Mouse (Mus musculus) heart, adult 8-10 months (tissue): Measurements from ENCODE around the gene B230118H07Rik. TPM values are rescaled to one million over a fixed set of nuclear protein-coding genes. Genes with fewer than 3 reads are reported as not detected.

Experiments used
- DNase-seq: peaks from one replicate; pipeline ENCODE4 v3.0.0; 2022; ENCODE audit warnings: low spot score
- total RNA-seq, 4 experiments: library from RNA; stranded (reverse); gene quantifications; 2 replicates each; pipeline ENCODE4 v1.2.4; 2022

Gene B230118H07Rik
- total RNA-seq, 4 experiments from 2014 or later = 87.7 to 103 (median 92.8) TPM

DNA sequence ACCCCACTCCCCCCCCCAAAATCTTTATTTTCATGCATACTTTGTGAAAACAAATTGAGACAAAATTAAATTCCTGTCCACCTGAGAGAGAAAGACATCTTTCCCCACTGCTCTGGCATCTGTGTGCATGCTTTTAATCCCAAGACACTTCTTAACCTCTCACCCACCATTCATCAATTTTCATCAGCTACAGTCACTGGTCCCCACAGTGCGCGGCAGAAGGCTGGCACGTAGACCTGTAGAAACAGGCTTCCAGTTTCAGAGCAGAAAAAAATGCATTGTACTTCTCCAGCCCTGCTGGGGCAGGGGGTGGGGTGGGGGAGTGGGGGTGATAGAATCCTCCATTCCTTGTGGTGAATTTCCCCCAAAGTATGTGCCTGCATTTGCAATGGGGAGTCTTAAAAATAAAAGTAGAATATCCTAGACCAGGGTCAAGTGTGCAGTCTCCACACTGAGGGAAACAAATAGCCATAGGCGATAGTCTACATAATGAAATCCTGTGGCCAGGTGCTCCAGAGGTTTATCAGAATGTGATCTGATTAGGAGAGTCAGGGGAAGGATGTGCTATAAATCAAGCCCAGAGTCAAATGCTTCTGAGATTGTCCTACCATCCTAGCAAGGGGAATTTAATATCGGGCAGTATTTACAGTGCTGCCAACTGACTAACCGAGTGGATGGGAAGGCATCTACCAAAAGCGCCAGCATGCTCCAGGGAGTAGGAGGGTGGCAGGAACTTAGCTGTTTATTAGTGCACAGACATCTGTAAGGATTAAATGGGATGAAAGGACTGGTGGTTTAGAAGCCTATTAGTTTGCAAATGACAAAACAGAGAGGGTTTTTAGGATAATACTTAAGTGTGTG is 10.1 kb downstream of the B230118H07Rik start:
- DNase-seq = no peak

DNA sequence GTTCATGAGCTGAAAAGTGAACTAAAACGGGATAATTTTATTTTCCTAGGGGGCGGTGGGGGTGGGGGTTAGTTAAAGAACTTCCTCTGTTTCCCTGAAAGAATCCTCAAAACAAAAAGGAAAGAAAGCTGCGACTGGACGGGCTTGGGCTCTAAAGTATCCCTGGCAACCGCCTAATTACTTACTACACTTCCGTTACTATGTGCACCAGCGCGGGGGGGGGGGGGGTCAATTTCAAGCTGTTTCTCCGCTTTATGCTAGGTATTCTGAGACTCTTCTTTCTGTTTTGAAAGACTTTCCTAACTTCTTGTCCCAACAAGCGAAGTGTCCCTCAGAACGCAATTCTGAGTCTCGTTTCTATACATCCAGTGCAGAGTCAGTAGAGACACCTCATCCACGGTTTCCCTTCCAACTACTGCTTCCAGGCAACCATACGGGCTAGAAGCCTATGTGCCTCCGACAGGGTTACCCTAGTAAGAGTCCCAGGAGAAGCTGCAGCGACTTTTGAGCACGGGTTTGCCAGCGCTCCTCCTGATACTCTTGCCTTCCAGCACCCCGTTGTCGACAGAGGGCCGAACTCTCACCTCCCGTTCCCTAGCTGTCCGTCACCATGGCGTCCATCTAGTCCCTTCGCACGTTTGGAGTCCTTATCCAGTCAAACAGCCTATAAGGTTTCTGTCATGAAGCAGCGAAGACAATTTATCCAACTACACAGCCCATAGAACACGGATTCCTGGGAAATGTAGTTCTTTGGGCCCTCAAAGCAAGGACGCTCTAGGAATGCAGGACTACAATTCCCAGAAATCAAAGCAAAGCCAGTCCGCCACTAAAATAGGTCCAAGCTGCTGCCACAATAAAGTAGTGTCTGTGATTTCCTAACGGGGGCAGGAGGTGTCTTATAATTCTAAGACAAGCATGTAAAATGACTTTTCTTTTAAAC is 20.8 kb downstream of the B230118H07Rik start:
- DNase-seq = peak; percentile 97

DNA sequence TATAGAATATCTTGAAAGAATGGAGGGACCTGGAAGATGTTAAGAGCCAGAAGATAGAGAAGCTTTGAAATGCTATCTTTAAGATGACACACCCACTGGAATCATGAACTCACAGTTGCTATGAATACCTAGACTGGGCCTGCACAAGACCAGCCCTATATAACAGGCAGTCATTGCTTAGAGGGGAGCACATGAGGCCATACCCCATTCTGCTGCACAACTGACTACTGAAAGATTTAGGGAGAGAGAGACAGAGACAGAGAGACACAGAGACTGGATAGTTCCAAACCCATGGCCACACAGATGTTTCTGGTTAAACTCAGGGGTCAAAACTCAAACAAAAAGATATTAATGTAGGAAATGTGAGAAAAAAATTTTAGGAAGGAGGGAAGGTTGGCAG is 22.1 kb downstream of the B230118H07Rik start:
- DNase-seq = no peak

DNA sequence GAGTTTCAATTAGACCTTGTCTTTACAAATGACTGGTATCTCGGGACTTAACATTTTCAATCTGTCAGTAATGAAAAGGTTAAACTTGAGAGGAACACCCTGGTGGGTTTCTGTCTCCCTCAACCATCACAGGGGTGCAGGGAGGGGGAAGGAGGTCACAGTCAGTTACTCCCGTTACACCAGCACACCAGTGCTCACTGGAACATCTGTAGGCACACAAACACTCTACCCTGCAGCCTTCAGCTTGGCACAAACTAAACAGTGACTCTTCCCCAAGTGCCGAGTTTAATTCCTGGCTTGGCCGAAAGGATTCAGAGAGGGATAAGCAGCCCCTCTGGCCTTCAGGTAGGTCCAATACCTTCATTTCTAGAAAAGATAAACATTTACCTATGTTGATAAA is 24.8 kb downstream of the B230118H07Rik start, which contains the start of gene Rag2:
Gene Rag2, plus strand, starts transcription at position 193 of the 400 bp plus-strand sequence.
- DNase-seq = no peak

DNA sequence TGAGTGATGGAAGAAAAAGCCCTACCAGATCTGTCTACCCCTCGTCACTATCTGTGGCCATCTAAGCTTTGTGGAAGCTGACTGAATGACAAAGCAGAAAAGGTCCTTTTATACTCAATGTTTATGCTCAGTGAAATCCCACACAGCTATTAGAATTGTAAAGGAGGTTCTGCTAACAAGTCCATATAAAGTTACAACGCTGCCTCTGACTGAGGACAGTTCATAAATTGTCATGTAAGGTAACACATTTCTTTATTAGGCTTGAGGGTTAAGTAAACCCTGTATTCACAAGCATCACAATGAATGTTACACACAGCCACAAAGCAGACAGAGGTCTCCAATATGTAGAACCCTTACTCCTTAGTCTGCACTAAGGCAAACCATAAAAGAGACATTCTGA is 25.3 kb downstream of the B230118H07Rik start:
- DNase-seq = no peak

DNA sequence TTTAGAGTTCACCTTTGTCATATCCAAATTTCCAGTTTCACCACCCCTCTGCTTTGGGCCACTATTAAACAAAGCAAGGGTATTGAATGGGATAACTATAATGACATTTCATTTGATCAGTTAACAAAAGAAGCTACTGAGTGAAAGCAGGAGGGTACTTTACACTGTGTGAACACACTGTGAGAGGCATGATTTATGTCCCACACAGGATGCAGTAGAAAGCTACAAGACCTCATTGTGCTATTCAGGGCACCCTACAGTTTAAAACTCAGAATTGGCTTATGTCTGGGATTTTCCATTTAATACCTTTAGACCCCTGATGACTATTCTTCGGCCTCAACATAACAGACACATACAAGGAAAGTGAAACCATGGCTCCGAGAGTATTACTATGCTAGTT is 26.3 kb downstream of the B230118H07Rik start:
- DNase-seq = no peak

DNA sequence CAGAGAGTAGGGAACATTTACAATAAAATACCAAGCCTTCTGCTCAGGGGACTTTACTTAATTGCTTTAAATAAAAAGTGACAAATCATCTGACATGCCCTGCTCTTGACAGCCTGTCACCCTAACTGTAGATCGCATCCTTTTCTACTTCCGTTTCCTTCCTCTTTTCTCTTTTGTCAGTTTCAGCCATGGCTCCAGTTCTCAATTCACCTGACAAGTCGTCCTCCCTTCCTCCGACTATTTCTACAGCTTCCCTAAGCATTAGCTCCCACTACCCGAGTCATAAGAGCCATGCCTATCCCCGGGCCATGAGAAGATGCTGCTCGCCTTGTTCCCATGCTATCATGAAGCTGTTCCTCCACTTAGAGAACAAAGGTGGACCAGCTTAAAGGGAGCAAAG is 27.7 kb downstream of the B230118H07Rik start:
- no peak for DNase-seq

DNA sequence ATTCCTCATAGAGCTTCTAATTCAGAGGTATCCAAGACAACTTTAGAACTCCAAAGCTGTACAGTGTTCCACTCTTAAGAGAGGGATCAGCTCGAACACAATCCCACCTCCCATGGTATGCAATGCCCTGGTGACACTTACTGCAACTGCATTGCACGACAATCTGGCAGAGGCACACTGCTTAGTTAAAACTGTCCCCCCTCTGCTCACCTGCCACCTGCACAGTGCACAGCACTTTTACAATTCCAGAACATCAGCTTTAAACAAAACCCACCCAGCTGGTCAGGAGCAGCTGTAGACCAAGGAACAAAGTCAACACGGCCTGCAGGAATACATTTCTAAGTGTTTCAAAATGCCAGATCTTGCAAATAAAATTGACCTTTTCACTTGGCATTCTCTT is 28.4 kb downstream of the B230118H07Rik start:
- no peak for DNase-seq

DNA sequence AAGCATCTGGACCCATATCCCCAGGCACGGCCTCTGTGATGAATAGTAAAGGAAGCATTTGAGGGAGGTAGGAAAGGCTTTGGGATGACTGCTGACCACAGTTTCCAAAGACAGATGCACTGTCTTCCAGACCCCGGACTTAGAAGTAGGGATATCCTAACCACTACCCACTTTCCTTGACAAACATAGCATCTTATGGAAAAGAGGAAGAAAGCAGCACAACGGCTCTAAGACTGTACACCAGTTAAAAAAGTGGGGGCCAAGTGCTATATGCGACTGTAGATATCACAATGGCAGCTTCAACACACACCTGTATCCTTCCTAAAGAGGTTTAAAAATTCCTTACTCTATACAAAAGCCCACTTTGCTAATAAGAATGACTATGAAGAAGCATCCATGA is 31.0 kb downstream of the B230118H07Rik start:
- DNase-seq = no peak

DNA sequence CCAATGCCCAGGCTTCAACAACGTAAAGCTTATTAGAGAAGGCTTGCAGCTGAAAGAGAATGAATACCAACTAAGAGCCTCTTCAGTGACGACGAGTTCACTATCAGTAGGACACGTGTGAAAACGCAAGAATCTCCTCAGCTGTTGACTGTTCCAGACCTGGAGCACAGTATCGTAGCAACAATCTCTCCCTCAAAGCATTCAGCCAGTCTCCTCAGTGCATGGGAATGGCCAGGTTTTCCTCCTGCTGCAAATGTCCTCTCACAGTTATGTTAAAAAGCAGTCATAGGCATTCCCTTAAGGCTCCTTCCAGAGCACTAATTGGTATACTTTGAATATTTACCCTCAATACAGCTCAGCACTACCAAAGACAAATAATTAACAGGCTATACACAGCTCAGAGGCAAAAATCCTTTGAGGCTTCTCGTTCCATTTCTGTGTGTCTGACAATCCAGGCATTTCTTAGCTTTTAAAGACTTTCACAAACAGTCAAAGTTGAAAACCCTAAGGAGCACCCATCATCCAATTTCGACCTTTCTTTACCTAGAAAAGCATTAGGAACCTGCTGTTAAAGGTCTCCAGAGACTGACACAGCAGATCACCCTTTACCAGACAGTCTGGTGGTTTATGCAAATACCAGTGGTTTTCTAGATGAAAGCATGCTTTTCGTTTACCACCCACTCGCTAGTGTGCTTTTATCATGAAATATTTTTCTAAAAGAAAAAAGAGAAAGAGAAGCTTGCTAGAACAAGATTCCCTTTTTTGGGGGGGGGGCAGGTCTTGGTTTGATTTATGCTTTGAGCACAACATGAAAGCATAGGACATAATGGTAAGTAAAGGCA is 33.6 kb downstream of the B230118H07Rik start:
- DNase-seq = no peak

DNA sequence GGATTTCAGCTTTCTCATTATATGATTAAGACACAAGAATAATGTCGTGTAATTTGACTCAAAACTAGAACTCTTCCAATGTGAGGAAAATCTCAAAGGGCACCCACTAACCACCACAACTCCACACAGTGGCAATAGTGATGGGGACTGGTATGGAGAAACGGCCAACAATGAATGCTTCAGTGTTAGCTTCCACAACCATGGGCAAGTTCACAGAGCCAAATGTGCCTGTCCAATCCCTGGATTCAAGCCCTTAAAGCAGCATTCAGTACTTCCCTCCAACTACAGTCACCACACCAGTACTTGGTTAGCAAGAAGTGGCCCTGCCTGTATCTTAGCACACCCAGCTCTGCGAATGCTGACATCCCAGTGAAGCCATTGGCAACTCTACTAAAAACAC is 38.5 kb downstream of the B230118H07Rik start:
- no peak for DNase-seq

DNA sequence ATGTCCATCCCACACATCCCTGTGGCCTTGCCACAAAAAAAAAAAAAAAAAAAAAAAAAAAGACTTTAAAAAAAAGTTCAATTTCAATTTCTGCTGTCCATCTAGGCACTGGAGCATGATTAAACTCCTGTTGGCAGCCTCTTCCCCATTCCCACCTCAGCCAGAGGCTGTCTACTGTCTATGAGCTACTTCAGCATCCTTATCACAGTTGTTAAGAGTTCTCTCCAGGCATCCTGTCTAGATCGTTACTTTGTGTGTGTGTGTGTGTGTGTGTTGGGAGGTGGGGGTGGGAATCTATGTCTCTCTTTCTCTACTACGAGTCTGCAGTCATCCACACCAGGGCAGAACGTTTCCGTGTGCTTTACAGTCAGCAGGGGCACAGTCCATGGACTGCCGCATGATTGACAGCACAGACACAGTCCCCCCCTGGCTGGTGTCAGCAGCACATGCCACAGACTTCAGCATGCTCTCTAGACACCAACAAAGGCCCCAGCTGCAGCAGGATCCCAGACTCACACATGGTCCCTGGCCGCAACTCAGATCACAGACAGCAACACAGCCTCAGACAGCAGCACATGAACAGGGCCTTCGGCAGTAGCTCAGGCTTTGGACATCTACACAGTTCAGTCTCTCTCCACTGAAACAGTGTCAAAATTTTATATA is 41.0 kb downstream of the B230118H07Rik start:
- no peak for DNase-seq

DNA sequence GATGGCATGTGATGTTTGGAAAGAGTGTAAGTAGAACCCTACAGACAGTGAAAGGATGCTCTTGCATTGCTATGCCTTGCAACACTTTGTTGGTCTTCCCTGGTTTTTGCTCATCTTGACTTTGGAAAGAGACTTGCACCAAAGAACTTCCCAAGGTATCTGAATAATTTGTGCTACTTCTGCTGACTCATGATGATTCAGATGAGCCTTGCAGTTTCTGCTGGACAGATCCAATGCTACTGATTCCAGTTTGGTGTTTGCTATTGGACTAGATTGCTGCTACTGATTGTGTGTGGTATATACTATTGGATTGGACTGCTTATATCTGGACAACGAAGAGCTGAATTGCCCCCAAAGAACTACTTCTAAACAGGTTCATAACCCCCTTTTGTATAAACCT is 46.2 kb downstream of the B230118H07Rik start:
- DNase-seq = no peak

DNA sequence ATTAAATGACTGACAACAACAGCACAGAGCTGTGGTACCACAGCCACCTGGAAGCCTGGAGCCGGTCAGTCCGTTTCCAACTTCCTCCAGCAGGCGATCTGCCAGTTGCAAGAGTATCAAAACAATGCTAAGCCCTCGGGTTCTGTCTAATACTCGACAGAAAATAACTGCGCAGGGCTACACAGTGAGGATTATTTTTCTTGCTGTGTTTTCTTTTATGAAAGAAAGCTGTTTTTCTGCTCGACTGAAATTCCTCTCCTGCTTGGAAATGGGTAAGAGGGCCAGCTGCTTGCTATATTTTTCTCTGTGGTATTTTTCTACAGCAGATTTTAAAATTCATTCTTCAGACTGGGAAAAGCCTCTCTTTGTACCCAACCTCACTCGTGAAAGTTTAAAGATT is 48.6 kb downstream of the B230118H07Rik start:
- peak; percentile 49 for DNase-seq

DNA sequence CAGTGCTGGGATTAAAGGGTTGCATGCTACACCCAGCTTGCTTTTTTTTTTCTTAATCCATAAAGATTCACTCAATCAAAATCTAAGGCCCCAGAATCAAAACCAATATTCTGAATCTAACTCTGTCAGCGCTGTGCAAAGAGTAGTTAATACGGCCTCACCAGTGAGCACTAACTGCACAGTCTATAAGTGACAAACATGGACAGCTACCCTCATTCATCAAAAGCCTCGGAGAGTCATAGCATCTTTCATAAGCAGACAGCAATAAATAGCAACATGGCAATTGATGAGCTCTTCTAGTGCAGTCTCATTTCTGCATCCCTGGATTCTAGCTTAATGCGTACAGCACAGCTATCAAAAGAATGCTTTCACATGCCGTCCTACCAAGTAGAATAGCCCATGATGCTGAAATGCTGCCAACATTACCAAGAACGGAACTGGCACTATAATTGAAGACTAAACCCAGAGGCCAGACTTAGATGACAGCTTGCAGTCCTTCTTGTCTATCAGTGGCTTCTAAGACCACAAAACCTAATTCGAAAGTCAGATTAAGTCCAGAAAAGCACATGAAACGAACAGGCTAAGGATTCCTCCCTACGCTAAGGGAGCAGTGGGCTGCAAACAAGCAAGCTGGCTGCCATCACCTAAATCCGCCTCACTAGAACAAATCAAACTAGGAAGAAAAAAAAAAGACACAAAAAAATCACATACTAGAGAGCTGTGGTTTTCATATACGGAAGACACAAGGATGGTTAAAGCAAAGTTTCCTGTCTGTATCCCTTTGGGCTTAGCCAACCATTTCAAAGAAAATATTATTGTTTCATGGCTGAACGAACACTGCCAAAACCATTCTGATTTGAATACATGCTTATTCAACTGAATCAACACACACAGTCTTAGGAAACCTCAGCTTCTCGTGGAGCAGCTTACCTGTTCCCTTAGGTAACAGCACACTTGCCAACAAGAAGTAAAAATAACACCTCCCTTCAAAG is 50.8 kb downstream of the B230118H07Rik start:
- peak; percentile 13 for DNase-seq

DNA sequence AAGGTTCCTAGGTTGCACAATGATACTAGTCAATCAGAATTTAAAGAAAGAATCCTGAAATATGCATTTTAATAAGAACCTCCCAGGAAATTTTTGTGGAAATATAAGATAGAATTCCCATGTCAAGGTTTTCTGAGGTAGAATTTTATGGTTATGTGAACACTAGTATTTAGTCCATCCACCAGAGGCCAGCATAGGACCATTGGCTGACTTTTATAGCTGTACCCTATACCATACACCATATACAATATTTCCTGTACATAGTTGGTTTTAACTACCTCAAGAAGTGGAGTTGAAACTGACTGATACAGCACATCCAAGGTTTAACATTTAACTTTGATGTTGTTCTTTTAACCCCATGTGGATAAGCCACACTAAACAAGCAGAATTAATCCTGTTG is 52.1 kb downstream of the B230118H07Rik start:
- no peak for DNase-seq

DNA sequence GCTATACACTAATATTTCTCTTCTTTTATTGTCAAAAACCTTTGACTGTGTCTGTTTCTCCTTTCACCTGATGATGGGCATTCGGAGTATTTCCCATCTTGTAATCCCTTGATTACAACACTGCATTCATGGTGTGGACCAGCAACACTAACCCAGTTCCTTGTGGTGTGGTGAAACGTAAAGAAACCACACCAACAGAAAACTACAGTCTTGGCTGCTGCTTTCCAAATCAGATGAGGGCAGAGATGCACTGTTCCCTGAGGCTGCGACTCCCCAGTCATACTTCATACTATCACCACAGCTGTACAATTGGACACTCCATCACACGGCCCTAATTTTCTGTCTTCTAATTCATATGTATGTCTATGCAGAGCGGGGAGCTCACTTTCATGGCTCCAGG is 54.7 kb downstream of the B230118H07Rik start:
- DNase-seq = no peak

DNA sequence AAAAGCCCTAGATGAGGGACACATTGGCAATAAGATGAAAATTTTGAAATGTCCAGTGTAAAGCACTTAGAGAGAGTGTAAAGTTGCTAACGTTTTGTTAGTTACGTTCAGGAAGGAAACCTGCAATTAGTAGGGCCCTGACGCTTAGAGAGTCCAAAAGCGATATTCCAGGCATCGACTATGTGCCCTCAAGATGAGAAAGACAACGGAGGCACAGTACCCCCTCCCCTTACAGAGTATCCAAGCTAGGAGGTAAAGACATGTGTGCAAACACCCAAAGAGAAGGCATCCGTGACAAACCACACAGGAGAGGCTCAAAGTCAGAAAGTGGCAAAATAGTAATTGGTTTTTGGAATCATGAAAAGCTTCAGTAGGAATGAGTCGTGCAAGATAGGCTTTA is 56.4 kb downstream of the B230118H07Rik start:
- no peak for DNase-seq

DNA sequence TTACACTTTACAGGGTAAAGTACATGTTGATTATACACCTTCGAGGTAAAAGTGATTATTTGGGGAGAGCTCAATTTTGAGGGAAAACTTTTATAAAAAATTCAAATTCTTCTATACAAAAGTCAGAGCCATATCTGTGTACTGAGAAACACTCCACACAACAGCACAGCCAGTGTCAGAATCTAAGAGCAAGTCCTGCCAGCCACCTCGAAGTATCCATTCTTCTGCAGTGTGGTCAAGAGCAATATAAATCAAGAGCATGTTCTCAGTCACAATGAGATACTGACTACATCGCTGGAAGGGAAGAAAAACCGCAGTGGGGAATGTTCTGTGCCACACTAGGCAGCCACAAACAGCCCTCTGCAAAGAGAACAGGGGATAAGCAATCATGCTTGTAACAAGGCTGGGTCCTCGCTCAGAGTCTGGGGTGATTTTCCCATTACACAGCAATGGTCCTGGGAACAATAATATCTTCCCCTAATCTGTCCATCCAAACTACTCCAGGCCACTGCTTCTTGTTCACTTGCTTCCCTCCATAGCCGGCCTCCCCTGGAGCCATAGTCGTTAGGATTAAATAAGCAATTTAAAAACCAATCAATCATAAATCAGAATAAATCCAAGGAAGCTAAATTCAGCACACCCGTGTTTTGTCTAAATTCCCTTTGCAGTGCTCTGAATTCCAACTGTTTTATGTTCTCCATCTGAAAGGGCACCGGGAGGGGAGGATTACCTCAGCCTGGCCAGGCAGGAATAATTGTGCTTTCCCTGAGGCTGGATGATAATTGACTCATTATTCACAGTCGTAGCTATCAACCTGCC is 57.1 kb downstream of the B230118H07Rik start:
- DNase-seq = no peak
